Mouse (Mus musculus): Measurements from ENCODE around the gene Rapgef4.

The Rapgef4 gene

DNA sequence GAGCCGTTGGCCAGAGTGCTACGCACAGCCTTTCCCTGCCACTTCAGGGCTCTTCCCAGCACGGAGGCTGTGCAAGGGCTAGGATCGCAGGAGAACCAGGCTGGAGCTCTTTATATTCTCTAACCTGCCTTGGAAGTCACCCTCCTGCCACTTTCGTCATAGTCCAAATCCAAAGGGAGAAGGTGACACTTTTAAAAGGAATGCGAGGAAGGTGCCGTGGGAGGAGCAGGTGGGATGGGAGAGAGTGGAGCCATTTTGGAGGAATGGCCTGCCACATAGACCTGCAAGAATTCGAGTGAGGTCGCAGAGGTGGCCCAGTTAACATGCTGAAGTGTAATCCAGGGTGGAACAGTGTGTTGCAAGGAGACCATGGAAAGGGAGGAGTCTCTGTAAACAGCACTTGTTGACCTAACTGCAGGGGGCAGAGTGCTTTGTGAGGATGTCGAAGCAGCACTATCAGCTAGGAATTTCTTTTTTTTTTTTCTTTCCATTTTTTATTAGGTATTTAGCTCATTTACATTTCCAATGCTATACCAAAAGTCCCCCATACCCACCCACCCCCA lies 94.0 kb downstream of the Rapgef4 start:
- no peak for DNase-seq (ENCODE audit: low read depth, low spot score)

- DNase-seq (ENCODE audit: low read depth, low spot score) = no peak
Measured at GRCm38 (mm10) chr2:72077490-72078139, 96.6 kb downstream of the Rapgef4 start.

GRCm38 (mm10) chr2:72078140-72078521 lies 97.1 kb downstream of the Rapgef4 start:
- DNase-seq (ENCODE audit: low read depth, low spot score) = no peak

GRCm38 (mm10) chr2:72079110-72079509 lies 98.1 kb downstream of the Rapgef4 start:
- no peak for DNase-seq (ENCODE audit: low read depth, low spot score)

DNA sequence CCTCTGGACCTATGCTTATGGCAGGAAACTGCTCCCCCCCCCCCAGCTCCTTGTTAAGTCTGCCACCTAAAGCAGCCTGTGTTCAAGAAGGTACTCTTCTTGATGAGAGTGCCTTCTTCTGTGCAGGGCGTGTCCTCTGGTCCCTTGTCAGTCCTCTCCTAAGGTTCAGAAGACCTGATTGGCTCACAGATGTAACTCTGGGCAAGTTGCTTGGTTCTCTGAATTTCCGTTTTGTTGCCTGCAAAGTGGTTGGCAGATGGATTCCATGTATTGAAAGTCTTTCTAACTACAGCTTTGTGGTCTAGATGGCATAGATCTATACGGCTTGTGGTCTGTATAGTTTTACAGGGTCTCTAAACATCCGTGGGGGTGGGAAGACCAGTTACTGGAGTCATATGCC lies 101.8 kb downstream of the Rapgef4 start:
- no peak for DNase-seq (ENCODE audit: low read depth, low spot score)

GRCm38 (mm10) chr2:72088886-72089285 lies 107.8 kb downstream of the Rapgef4 start:
- no peak for DNase-seq (ENCODE audit: low read depth, low spot score)

GRCm38 (mm10) chr2:72090061-72090460 lies 109.0 kb downstream of the Rapgef4 start:
- no peak for DNase-seq (ENCODE audit: low read depth, low spot score)

DNA sequence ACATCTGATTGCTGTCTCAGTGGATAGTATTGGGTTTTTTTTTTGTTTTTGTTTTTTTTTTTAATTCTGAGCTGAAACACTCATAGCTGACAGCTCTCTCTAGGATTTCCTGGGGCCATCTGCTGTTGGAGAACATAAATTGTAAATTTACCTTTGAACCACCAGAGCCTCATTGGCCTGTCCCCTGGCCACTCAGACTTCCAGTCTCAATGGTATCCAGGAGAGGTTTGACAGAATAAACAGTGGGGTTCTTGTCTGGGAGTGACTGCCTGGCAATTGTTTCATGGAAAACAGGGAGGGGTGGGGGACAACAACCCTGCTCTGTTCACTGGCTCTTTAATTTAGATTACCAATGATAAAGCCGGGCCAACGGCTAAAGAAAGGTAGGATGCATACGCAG lies 111.0 kb downstream of the Rapgef4 start:
- no peak for DNase-seq (ENCODE audit: low read depth, low spot score)

DNA sequence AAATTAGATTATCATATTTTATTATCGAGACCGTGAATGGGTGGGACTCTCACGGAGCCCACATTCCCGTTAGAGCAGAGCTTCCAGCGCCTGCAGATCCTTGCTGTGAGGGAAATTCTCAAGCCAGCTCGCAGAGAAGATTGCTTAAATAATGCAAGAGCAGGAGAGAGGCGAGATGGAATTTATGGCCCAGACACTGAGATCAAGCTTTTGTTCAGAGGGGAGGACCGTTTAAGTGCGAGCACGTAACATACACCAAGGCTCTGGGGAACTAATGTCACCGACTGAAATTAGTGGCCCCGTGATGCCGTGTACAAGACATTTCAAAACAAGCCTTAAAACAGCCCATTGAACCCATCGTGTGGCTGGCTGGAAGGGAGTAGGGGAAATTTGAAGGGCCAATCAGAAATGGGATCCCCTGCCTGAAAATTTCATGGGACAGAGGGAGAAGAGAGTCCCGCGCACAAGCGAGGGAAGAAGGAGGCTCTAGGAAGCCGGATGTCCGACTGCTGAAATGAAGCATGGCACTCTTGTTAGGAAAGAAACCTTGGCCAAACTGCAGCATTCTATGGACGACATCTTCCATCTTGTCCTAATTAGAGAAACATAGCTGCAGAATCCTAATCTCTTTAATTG lies 112.5 kb downstream of the Rapgef4 start:
- no peak for DNase-seq (ENCODE audit: low read depth, low spot score)

- no peak for DNase-seq (ENCODE audit: low read depth, low spot score)
Measured at GRCm38 (mm10) chr2:72094038-72094437, 113.0 kb downstream of the Rapgef4 start.

DNA sequence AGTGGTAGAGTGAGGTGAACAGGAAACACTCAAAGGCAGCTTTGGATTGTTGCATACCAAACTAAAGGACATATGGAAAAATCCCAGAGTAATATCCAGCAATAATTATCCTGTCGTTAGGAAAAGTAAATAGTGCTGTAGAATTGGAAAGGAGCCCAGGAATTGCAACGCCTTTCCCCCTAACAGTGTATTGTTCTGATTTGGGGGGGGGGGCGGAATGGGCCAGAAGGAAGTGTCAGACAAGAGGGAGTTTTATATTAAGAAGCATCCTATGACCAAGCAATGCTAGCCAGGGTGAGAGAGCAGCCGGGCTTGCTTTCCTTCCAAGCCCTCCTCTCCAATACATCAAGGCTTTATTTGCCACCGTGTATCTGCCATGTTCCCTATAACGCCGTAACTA lies 113.4 kb downstream of the Rapgef4 start:
- DNase-seq (ENCODE audit: low read depth, low spot score) = no peak

GRCm38 (mm10) chr2:72095002-72095401 lies 114.0 kb downstream of the Rapgef4 start:
- DNase-seq (ENCODE audit: low read depth, low spot score) = no peak

- peak; percentile 43 for DNase-seq (ENCODE audit: low read depth, low spot score)
Measured at GRCm38 (mm10) chr2:72096345-72096744, 115.3 kb downstream of the Rapgef4 start.

- DNase-seq (ENCODE audit: low read depth, low spot score) = no peak
Measured at GRCm38 (mm10) chr2:72098366-72098765, 117.3 kb downstream of the Rapgef4 start.

DNA sequence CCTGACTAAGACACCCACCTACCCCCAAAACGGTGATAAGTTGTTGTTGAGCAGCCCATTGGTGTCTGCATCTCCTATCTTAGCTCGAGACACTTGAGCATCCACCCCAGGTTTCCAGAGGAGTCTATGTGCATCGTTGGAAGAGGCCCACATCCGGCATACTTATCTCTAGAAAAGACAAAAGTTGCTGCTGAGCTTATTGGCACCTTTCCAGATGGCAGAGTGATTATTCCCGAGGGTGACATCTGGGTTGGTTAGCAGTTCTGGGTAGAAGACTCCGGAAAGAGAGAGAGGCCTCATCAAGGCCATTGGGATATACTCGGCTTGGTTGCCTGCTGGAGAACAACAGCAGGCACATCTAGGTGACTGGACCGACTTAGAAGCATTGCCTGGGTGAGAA lies 123.6 kb downstream of the Rapgef4 start:
- no peak for DNase-seq (ENCODE audit: low read depth, low spot score)

- DNase-seq (ENCODE audit: low read depth, low spot score) = no peak
Measured at GRCm38 (mm10) chr2:72107525-72108180, 126.6 kb downstream of the Rapgef4 start.

DNA sequence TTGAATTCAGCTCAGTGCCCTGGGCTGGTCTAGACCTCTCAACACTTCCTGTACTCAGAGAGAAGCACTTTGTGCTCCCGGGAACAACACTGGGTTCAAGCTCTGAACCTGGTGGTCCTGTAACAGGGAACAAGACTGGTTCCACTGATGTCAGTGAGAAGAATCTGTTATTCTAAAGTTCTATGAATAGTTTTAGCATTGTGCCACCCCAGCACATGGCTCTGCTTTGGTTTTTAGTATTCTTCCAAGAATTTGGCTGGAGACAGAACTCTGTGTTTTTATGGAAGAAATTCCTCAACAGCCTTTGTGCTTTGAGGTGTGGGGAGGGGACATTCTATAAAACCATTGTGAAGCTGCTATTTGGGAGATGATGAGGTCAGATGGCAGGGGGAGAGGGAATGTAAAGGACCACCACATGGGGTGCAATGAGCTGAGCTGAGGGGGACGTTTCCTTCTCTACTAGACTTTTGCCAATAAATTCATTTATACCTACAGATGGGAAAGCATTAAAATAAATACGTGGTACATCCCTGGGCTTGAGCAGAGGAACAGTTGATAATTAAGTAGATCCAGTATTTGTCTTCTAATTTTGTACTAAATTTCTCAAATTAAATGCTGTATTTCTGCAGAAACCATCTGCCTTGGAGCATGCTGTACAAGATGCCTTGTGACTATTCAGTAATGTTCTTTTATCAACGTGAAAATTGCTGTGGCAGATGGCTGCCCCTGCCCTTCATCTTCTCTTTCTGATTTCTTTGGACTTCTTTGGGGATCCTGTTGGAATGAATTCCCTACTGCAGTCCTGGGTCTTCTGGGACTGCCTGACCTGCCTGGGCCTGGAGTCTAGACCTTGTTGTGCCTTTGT lies 127.6 kb downstream of the Rapgef4 start:
- DNase-seq (ENCODE audit: low read depth, low spot score) = no peak

GRCm38 (mm10) chr2:72110404-72110803 lies 129.4 kb downstream of the Rapgef4 start:
- no peak for DNase-seq (ENCODE audit: low read depth, low spot score)

DNA sequence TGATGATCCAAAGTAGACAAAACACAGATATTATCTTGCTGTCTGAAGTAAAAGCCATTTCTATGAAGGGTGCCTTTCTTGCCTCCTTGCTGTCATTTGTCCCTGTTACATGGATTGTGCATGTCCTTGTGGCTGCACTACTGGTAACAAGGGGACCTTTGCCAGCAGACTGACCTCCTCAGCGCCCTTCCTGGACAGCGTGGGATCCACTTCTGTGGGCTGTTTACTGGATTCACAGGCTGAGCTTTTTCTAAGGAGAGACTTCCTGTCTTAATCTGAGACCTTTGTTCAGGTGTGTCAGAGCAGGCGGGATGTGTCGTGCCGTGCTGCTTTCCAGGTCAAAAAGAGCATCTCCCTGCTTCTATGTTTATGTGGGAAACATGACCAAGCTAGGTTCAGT lies 132.7 kb downstream of the Rapgef4 start:
- no peak for DNase-seq (ENCODE audit: low read depth, low spot score)

- DNase-seq (ENCODE audit: low read depth, low spot score) = no peak
Measured at GRCm38 (mm10) chr2:72114148-72114559, 133.1 kb downstream of the Rapgef4 start.

GRCm38 (mm10) chr2:72116103-72116502 lies 135.1 kb downstream of the Rapgef4 start:
- DNase-seq (ENCODE audit: low read depth, low spot score) = peak; percentile 43

DNA sequence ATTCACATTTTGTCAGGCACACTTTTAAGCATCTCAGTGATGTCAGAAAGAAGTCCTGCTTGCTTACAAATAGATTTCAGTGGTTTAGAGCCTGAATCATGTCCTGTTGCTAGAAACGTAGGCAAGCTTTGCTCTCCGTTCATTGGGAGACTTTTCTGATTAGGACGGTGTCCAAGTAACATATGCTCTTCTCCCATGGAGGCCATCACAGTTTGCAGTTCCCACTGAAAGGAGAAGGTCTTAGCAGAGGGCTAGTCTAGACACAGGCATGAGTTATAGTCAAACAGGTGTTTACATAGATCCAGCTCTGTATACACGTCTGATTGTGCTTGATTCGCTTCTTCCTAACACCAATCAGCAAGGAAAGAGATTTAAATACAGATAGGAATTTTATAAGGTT lies 135.7 kb downstream of the Rapgef4 start:
- no peak for DNase-seq (ENCODE audit: low read depth, low spot score)

Data from forelimb bud, embryonic 11.5 days (tissue).